Mouse (Mus musculus) gastrocnemius, adult 2 months (tissue): ENCODE data around the gene Olfr1154. TPM values are rescaled to one million over a fixed set of nuclear protein-coding genes. Genes with fewer than 3 reads are reported as not detected.

Experiments
- DNase-seq: peaks from one replicate; pipeline ENCODE4 v3.0.0; 2022
- H3K27ac ChIP-seq: fragments of 200-600 bp; 2 replicates; pipeline ENCODE4 v1.8.1; 2022; ENCODE audit warnings: mild to moderate bottlenecking
- H3K4me3 ChIP-seq: fragments of 200-600 bp; 2 replicates; pipeline ENCODE4 v1.8.1; 2022; ENCODE audit warnings: mild to moderate bottlenecking, moderate library complexity
- CTCF ChIP-seq: fragments of 200-600 bp; IDR thresholded peaks from 2 replicates; pipeline ENCODE4 v1.8.1; 2022; ENCODE audit warnings: antibody characterized with exemption, mild to moderate bottlenecking, moderate library complexity
- intact Hi-C: fragments of 180-260 bp; cut with DNase I; formaldehyde crosslinking; loops from one replicate; pipeline ENCODE4 v1.15.1; 2025
- long read RNA-seq, 2 experiments: library from polyadenylated mRNA; stranded (forward); transcript quantifications; one replicate each; pipeline ENCODE4 v2.0.0; 2021
- total RNA-seq, 2 experiments: library from RNA; stranded (reverse); gene quantifications; 2 replicates each; pipeline ENCODE4 v1.2.3; 2021

Gene Olfr1154
- not detected for total RNA-seq
- long read RNA-seq, experiment 1: 0 reads
- long read RNA-seq, experiment 2: 0 reads

DNA sequence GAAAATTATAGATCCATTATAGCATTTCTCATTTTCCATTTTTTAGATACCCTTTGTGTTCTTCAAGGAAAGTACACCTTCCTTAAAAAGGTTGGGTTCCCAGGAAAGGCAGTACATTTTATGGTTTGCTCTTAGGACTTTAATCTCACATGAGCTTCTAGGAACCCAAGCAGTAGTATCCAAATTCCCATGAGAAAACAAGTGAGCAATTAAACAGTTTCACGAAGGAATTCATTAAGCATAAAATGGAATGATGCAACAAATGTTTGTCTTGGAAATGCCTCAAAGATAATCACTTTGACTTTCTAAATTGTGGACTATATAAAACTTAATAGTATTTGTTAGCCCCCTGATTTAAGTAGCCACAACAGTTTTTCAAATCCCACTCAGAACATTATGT, at the start of gene Olfr1154:
TSS of gene Olfr1154 (minus strand) at position 101 of the 400 bp plus-strand sequence.
- Histone ChIP-seq H3K27ac (no peak within 1 kb of the TSS), H3K4me3 (no peak within 1 kb of the TSS)
- TF ChIP-seq CTCF: no peak
- intact Hi-C loops: no loop called here
- no peak for DNase-seq

DNA sequence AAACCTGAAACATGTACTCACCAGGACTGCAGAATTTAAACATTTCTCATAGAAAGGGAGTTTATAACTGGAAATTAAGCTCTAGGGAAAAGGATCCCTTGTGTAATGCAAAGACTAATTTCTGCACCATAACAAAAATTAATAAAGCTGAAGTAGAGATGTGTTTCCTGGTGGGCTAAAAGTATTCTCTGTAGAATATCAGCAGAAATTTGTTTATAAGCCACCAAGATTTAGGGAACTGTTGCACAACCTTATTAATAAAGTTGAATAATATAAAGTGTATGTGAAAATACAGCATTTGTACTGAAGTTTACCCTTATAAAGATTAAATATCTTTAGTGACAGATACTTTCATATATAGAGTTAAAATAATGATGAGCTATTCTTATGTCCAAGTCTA, 48.0 kb upstream of the Olfr1154 start, which contains the start of gene Olfr1156:
TSS of gene Olfr1156 (minus strand) at position 101 of the 400 bp plus-strand sequence.
- no peak for DNase-seq
- H3K4me3 ChIP-seq: no peak within 1 kb of the TSS
- TF ChIP-seq CTCF: no peak
- H3K27ac ChIP-seq: no peak within 1 kb of the TSS
- intact Hi-C loops: loop anchor here (10.0 kb wide), 1 partner anchor 1618 kb away; the partner anchor contains the start of gene Olfr1054

DNA sequence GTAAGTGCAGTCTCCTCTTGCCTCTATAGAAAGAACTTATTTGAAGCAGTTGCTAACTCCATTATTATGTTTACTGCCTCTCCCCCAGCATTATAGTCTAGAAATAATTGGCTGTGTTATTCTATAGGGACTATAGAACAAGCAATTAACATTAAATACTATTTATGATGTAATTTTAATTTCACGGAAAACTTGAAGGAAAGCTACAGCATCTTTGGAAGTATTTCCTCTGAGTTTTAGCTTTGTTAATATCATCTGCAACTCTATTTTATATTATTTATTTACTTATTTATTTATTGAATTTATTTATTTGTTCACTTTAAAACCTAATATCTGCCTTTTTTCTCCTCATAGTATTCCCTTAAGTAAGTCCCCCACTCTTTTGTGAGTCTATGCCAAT, 40.1 kb upstream of the Olfr1154 start, which contains the start of gene Olfr1155:
TSS of gene Olfr1155 (minus strand) at position 101 of the 400 bp plus-strand sequence.
- no peak for TF ChIP-seq CTCF
- no peak within 1 kb of the TSS for H3K27ac ChIP-seq
- intact Hi-C loops: no loop called here

GRCm38 (mm10) chr2:87894662-87895061, 10.3 kb downstream of the Olfr1154 start, which contains the start of gene Olfr1153:
TSS of gene Olfr1153 (plus strand) at chr2:87894962.
- no peak for TF ChIP-seq CTCF
- DNase-seq: no peak
- intact Hi-C loops: no loop called here
- no peak within 1 kb of the TSS for H3K27ac ChIP-seq
- H3K4me3 ChIP-seq: no peak within 1 kb of the TSS

More for the DNA sequence above, 40.1 kb upstream of the Olfr1154 start, which contains the start of gene Olfr1155:
- H3K4me3 ChIP-seq: no peak within 1 kb of the TSS
- DNase-seq: no peak

- TF ChIP-seq CTCF: no peak
- Histone ChIP-seq H3K27ac (no peak within 1 kb of the TSS), H3K4me3 (no peak within 1 kb of the TSS)
- intact Hi-C loops: no loop called here
- no peak for DNase-seq
These were observed 38.8 kb downstream of the Olfr1154 start, which contains the start of gene Olfr1152 for GRCm38 (mm10) chr2:87866192-87866591. TSS of gene Olfr1152 (plus strand) at chr2:87866492.

DNA sequence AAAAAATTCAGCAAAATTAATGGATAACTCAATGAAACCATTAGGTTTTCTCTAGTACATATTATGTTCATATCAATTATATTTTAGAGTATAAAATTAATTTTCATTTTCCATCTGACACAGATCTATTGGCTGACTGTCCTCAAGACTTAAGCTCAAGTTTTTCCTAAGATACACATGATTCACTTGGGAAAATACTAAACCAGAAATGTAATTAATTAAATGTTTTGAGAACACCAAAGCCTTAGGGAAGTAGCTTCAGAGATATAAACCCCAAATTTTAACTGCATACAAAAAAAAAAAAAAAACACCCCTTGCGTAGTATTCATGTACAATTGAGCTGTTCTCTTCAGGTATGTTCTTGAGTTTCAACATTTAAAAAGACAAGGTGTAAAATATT, 49.4 kb downstream of the Olfr1154 start, which contains the start of gene Olfr1151:
TSS of gene Olfr1151 (plus strand) at position 301 of the 400 bp plus-strand sequence.
- intact Hi-C loops: no loop called here
- DNase-seq: no peak
- TF ChIP-seq CTCF: no peak
- Histone ChIP-seq H3K4me3 (no peak within 1 kb of the TSS), H3K27ac (no peak within 1 kb of the TSS)

Other genes starting within 250 kb of the Olfr1154 start
- gene Olfr1134, start 246.7 kb downstream of the Olfr1154 start, total RNA-seq: not detected
- not detected for gene Olfr1135, start 231.5 kb downstream of the Olfr1154 start, total RNA-seq
- not detected for gene Olfr1136, start 211.2 kb downstream of the Olfr1154 start, total RNA-seq
- gene Olfr1137, start 192.0 kb downstream of the Olfr1154 start, total RNA-seq: not detected
- not detected for gene Olfr1138, start 165.2 kb downstream of the Olfr1154 start, total RNA-seq
- gene Olfr1140, start 161.4 kb downstream of the Olfr1154 start, total RNA-seq: not detected
- not detected for gene Olfr1141, start 151.2 kb downstream of the Olfr1154 start, total RNA-seq
- not detected for gene Olfr152, start 125.7 kb downstream of the Olfr1154 start, total RNA-seq
- not detected for gene Olfr1143, start 104.6 kb downstream of the Olfr1154 start, total RNA-seq
- gene Olfr1145, start 95.3 kb downstream of the Olfr1154 start, total RNA-seq: not detected
- gene Olfr1148, start 74.6 kb downstream of the Olfr1154 start, total RNA-seq: not detected
- not detected for gene Olfr1150-ps1, start 61.2 kb downstream of the Olfr1154 start, total RNA-seq
- not detected for gene Olfr1151, start 49.3 kb downstream of the Olfr1154 start, total RNA-seq
- not detected for gene Olfr1152, start 38.7 kb downstream of the Olfr1154 start, total RNA-seq
- gene Olfr1153, start 10.2 kb downstream of the Olfr1154 start, total RNA-seq: not detected
- gene Olfr1155, start 40.0 kb upstream of the Olfr1154 start, total RNA-seq: not detected
- not detected for gene Olfr1156, start 47.9 kb upstream of the Olfr1154 start, total RNA-seq
- not detected for gene Olfr1157, start 63.1 kb upstream of the Olfr1154 start, total RNA-seq
- gene Olfr74, start 69.5 kb upstream of the Olfr1154 start, total RNA-seq: not detected
- gene Olfr1158, start 84.9 kb upstream of the Olfr1154 start, total RNA-seq: not detected
- not detected for gene Olfr1160, start 103.1 kb upstream of the Olfr1154 start, total RNA-seq
- not detected for gene Olfr1161, start 117.6 kb upstream of the Olfr1154 start, total RNA-seq
- gene Olfr73, start 132.5 kb upstream of the Olfr1154 start, total RNA-seq: not detected
- not detected for gene Olfr1162, start 146.0 kb upstream of the Olfr1154 start, total RNA-seq
- gene Olfr1163, start 166.7 kb upstream of the Olfr1154 start, total RNA-seq: not detected
- gene Olfr1164, start 188.8 kb upstream of the Olfr1154 start, total RNA-seq: not detected
- gene Olfr1166, start 223.1 kb upstream of the Olfr1154 start, total RNA-seq: not detected